Mouse (Mus musculus) right cerebral cortex, postnatal 4 days (tissue): ENCODE results near the gene Gm17374.
"Not testable (repeated sequence)": the region's sequence is repeated elsewhere in the genome, so short reads cannot be mapped to it uniquely, and the experiment has no call there.

Experiments used
- DNase-seq: peaks from one replicate; pipeline ENCODE4 v3.0.0-alpha.2; 2022

Gm17374 gene

DNA sequence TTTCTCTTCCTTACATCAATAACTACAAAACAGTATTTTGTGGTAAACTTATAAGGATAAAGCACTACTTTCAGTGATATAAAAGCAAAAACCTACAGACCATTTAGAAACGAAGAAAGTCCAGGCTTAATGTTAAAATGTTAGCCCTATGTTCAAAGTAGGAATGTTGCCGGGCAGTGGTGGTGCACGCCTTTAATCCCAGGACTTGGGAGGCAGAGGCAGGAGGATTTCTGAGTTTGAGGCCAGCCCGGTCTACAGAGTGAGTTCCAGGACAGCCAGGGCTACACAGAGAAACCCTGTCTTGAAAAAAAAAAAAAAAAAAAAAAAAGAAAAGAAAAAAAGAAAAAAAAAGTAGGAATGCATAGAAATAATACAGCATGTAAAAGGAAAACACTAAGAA, at the start of gene Gm17374:
Gene Gm17374, plus strand, starts transcription at position 301 of the 400 bp plus-strand sequence.
- DNase-seq, result not testable (repeated sequence)

DNA sequence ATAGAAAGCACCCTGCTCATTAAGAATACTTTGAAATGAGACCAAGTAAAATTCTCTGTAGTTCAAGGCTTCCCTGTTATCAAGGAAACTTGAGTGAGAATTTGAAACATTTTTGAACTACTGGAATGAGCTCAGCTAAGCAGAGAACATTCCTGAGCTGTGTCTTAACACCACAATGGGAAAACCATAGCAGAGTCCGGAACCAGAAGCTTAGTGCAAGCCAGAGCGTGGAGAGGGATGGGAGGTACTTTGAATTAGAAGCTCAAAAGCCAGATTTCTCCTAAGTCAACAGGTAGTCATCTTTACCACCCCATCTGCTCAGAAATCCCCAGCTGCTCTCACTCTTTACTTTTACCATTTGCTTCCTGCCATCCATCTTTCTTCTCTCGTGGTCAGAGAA, 46.9 kb upstream of the Gm17374 start:
- no peak for DNase-seq

DNA sequence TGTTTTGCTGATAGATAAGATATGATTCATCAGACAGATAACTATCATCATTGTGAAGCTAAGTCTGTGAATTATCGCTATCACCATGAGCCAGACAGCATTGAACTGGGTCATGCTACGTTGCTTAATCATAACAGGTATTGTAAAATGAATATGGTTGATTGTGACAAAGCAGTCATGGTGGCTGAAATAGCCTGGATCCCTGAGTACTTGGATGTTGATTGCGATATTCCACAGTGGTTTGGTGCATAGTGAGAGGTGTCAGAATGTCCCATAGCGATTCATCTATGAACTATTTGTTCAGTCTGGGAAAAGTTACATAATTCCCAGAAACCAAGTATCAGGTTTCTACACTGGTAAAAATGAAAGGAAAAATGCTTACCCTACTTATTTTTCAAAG, 44.2 kb upstream of the Gm17374 start:
- no peak for DNase-seq

DNA sequence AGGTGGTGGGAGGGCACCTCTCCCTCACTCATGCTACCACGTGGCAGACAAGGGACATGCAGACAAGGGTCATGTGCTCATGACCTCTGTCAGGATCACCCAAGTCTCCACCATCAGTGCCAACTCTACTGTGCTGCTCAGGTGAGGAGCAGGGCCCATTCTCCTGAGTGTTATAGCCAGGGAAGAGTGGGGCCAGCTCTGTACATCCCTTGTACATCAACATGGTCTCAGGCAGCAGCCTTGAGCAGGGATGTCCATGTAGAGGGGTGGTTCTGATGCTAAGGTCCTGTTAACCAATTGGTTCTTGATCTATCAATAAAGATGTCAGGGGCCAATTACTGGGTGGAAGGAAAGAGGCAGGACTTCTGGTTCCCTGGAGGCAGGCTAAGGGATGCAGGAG, 42.9 kb upstream of the Gm17374 start:
- DNase-seq, result no peak

DNA sequence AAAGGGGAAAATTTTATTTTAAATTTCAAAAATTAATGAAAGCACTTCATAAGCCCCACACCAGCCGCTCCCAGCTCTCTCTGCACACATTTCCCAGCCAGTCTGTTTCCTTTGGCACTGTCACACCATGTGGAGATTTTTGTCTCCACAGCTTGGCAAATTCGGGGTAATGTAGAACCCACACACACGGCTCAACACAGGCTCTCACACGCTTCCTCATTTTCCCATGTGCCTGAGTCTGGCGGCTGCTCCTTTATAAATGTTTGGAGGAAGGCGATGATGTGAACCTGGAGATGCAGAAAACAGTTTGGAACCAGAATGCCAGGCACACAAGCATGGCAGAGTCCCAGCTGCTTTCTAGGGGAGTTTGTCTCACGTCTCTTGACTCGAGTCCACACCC, 38.0 kb upstream of the Gm17374 start:
- peak; percentile 18 for DNase-seq

GRCm38 (mm10) chr2:140125516-140125915, 26.3 kb upstream of the Gm17374 start:
- no peak for DNase-seq

GRCm38 (mm10) chr2:140159186-140159730, 7.4 kb downstream of the Gm17374 start:
- DNase-seq, result no peak

GRCm38 (mm10) chr2:140163351-140163854, 11.6 kb downstream of the Gm17374 start:
- DNase-seq, result no peak

DNA sequence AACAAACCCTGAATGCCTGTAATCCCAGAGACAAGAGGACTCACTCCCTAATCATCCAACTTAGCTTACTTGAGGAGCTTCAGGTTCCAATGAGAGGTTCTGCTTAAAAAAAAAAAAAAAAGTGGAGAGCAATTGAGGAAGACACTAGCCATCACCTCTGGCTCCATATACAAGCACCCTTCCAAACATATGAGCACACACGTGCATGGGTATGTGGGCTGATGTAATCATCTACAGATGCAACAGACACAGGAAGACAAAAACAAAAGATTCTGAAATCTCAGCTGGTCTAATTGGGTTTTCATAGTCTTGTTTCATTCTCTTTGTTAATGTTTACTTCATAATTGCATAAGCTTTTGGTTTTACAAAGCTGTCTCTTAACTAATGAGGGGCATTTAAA, 17.2 kb downstream of the Gm17374 start:
- DNase-seq, result no peak

DNA sequence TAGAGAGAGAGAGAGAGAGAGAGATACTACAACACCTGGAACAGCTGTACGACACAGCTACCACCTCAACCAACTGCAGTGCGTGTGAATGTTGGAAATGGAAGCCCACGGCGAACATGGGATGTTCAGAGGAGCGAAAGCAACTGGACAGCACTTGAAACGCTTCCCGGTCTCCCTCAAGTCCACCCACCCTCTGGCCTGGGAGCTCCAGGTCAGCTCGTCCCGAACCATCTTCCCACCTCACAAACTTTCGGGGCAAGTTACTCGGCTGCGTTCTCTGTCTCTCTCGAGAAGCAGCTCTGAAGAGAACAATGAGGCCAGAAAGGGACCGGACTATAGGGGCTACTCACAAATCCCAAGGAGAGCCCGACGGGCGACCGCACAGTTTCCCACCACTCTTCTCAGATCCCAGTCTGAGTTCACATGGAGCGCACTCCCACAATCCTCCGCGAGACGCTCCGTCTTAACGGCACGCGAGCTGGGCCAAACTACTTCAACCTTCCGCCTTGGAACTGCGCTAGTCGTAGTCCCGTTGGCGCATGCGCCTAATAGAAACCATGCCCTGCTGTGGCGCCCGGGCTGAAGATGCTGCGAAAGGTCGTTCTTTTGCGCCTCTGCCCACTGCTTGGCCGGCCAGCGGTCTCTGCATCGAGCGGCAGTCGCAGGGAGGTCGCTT, 18.4 kb downstream of the Gm17374 start, which contains the start of the genes Esf1 and Ndufaf5:
Gene Esf1, minus strand, starts transcription at position 438 of the 676 bp plus-strand sequence.
Gene Ndufaf5, plus strand, starts transcription at position 523 of the 676 bp plus-strand sequence.
- DNase-seq, result peak; percentile 97

- no peak for DNase-seq
These were observed 19.1 kb downstream of the Gm17374 start for GRCm38 (mm10) chr2:140170803-140171553.

GRCm38 (mm10) chr2:140185685-140186210, 33.9 kb downstream of the Gm17374 start:
- not testable (repeated sequence) for DNase-seq

DNA sequence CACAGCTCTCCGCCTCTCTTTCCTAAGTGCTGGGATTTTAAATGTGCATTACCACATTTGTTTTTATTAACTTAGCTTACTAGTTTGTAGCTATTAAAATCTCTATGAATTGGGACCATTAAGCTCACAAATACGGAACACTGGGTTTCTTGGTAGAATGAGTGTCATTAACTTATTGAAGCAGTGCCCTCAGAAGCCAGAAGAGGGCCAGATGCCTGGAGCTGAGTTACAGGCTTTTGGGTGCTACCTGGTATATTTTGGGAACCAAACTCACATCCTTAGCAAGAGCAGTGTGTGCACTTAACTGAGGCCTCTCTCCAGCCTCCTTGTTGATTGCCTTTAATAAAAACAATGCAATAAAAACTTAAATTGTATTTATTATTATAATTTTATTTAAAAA, 48.9 kb downstream of the Gm17374 start:
- no peak for DNase-seq

- no peak for DNase-seq
These were observed 50.7 kb downstream of the Gm17374 start for GRCm38 (mm10) chr2:140202573-140202972.
